Mouse (Mus musculus) T-helper 17 cell (primary cell): ENCODE data around the gene Slc4a4.

Experiments used
- in situ Hi-C, 2 experiments: fragments of 300-600 bp; cut with MboI, MseI; formaldehyde crosslinking; loops; 1 replicate in 1 of 2; 2 replicates in 1 of 2; pipeline ENCODE4 v1.15.1; 2025; ENCODE audit warnings: high pct_unique_total_duplicates in 2 of 2

Gene Slc4a4

GRCm38 (mm10) chr5:88994533-88994932 is 107.9 kb downstream of the Slc4a4 start:
- in situ Hi-C loops = no loop called here

- in situ Hi-C loops = no loop called here
These were observed 109.6 kb downstream of the Slc4a4 start for GRCm38 (mm10) chr5:88996246-88996645.

GRCm38 (mm10) chr5:88997277-88997676 is 110.7 kb downstream of the Slc4a4 start:
- in situ Hi-C loops = no loop called here

GRCm38 (mm10) chr5:88999793-89000192 is 113.2 kb downstream of the Slc4a4 start:
- in situ Hi-C loops = no loop called here

GRCm38 (mm10) chr5:89000598-89000997 is 114.0 kb downstream of the Slc4a4 start:
- in situ Hi-C loops = no loop called here

GRCm38 (mm10) chr5:89010116-89010515 is 123.5 kb downstream of the Slc4a4 start:
- in situ Hi-C loops = no loop called here

GRCm38 (mm10) chr5:89012456-89012855 is 125.8 kb downstream of the Slc4a4 start:
- in situ Hi-C loops = no loop called here

- in situ Hi-C loops = no loop called here
These were observed 128.2 kb downstream of the Slc4a4 start for GRCm38 (mm10) chr5:89014782-89015181.

GRCm38 (mm10) chr5:89015878-89016277 is 129.3 kb downstream of the Slc4a4 start:
- in situ Hi-C loops = no loop called here

- in situ Hi-C loops = no loop called here
These were observed 131.9 kb downstream of the Slc4a4 start for GRCm38 (mm10) chr5:89018537-89018936.

- in situ Hi-C loops = no loop called here
These were observed 137.8 kb downstream of the Slc4a4 start for GRCm38 (mm10) chr5:89024413-89024812.

- in situ Hi-C loops = no loop called here
These were observed 141.0 kb downstream of the Slc4a4 start for GRCm38 (mm10) chr5:89027518-89028085.

GRCm38 (mm10) chr5:89032647-89033046 is 146.0 kb downstream of the Slc4a4 start:
- in situ Hi-C loops = no loop called here

- in situ Hi-C loops = no loop called here
These were observed 146.6 kb downstream of the Slc4a4 start for GRCm38 (mm10) chr5:89033256-89033655.

GRCm38 (mm10) chr5:89036147-89036546 is 149.5 kb downstream of the Slc4a4 start:
- in situ Hi-C loops = no loop called here

- in situ Hi-C loops = no loop called here
These were observed 154.2 kb downstream of the Slc4a4 start for GRCm38 (mm10) chr5:89040814-89041213.

GRCm38 (mm10) chr5:89043846-89044245 is 157.2 kb downstream of the Slc4a4 start:
- in situ Hi-C loops = no loop called here

GRCm38 (mm10) chr5:89044801-89045200 is 158.2 kb downstream of the Slc4a4 start:
- in situ Hi-C loops = no loop called here

- in situ Hi-C loops = no loop called here
These were observed 165.0 kb downstream of the Slc4a4 start for GRCm38 (mm10) chr5:89051577-89051976.

- in situ Hi-C loops = no loop called here
These were observed 165.6 kb downstream of the Slc4a4 start for GRCm38 (mm10) chr5:89052230-89052629.

- in situ Hi-C loops = no loop called here
These were observed 169.0 kb downstream of the Slc4a4 start for GRCm38 (mm10) chr5:89055656-89056055.

GRCm38 (mm10) chr5:89056370-89056769 is 169.8 kb downstream of the Slc4a4 start:
- in situ Hi-C loops = no loop called here

- in situ Hi-C loops = no loop called here
These were observed 174.5 kb downstream of the Slc4a4 start for GRCm38 (mm10) chr5:89061097-89061496.

- in situ Hi-C loops = no loop called here
These were observed 175.7 kb downstream of the Slc4a4 start for GRCm38 (mm10) chr5:89062286-89062685.
